Mouse (Mus musculus): ENCODE measurements around the gene Adamtsl5. TPM values are rescaled to one million over a fixed set of nuclear protein-coding genes. Genes with fewer than 3 reads are reported as not detected.
A peak's percentile ranks its signal among the peaks of the same experiment; 100 is the strongest.

Adamtsl5 gene
- polyA plus RNA-seq, 1 experiment from 2014 or later, result 0.09 TPM

DNA sequence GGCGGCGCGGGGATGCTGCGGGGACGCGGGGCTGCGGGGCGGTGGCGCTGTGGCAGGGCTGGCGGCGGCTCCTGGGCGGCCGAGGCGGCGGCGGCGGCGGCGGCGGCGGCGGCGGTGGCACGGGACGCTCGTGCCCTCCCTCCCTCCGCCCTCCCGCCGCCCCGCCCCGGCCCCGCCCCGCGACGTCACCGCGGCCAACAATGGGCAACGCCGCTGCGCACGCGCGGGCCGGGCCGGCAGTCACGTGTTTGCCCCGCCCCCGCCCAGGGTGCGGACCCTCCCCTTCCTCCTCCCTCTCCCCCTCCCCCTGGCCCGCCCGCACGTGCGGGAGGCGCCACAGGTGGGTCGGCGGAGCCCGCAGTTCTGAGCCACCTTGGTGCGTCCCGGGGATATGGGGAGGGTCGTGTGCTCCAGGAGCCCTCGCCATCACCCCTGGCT is 39.3 kb upstream of the Adamtsl5 start, which contains the start of gene Mex3d:
Mex3d (minus strand) TSS at position 138 of the 438 bp plus-strand sequence.
- Histone ChIP-seq H3K4me2 (ENCODE audit: low read depth, low read length) (peak within 1 kb of the TSS; percentile 99), H3K4me1 (ENCODE audit: control insufficient read depth, insufficient read depth, low read length) (peaks cover 29% of the 10 kb centered on the region), H3K36me3 (ENCODE audit: control insufficient read depth, insufficient read depth, low read length) (peaks cover 36% of the 10 kb centered on the region), H3K9me3 (ENCODE audit: control insufficient read depth, low read length) (no peaks in the 10 kb centered on the region), H3K9ac (replicated peaks; ENCODE audit: low read depth, low read length) (peak within 1 kb of the TSS; percentile 100), H3K4me3 (ENCODE audit: low read depth, low read length) (peak within 1 kb of the TSS; percentile 93), H3K27ac (ENCODE audit: low read depth, low read length) (peak within 1 kb of the TSS; percentile 97), H3K27me3 (ENCODE audit: control insufficient read depth, insufficient read depth, low read length) (peaks cover 2% of the 10 kb centered on the region; the same call in 1 of the 2 replicates)
- 0% methylated on average over 4 of the region's 61 CpGs for WGBS
- ATAC-seq (ENCODE audit: low read depth), result peak; percentile 29

DNA sequence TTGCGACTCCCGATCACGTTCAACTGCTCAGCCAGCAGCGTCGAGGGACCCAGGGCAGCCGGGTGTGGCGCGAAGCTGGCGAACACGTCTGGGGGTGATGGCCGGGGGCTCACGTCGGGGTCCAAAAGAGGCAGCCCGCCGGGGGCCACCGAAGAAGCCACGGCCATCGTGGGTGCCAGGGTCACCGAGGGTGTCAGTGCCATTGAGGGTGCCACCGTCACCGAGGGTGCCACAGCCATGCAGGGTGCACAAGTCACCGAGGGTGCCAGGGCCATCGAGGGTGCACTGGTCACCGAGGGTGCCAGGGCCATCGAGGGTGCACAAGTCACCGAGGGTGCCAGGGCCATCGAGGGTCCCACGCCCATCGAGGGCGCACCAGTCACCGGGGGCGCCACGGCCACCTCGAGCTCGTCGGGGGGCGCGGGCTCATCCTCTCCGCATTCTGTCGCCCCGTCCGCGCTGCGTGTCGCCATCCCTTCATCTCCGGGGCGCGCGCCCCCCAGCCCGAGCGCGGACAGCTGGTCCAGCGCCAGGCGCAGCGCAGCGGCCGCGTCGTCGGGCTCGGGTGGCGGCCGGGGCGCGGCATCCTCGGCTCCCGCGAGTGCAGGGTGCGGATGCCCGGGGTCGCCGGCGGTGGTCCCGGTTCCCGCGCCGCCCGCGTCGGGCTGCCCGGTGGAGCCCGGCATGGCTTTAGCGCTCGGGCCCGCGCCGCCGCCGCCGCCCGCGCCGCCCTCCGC is 38.7 kb upstream of the Adamtsl5 start:
- Histone ChIP-seq H3K4me3 (ENCODE audit: low read depth, low read length) (peak overlapping the region; percentile 93), H3K9ac (replicated peaks; ENCODE audit: low read depth, low read length) (peak overlapping the region; percentile 100), H3K27ac (ENCODE audit: low read depth, low read length) (peak overlapping the region; percentile 97), H3K9me3 (ENCODE audit: control insufficient read depth, low read length) (no peaks in the 10 kb centered on the region), H3K4me1 (ENCODE audit: control insufficient read depth, insufficient read depth, low read length) (peaks cover 29% of the 10 kb centered on the region), H3K27me3 (ENCODE audit: control insufficient read depth, insufficient read depth, low read length) (peaks cover 2% of the 10 kb centered on the region; the same call in 1 of the 2 replicates), H3K36me3 (ENCODE audit: control insufficient read depth, insufficient read depth, low read length) (peaks cover 36% of the 10 kb centered on the region), H3K4me2 (ENCODE audit: low read depth, low read length) (peak overlapping the region; percentile 99)
- WGBS, result under 1% methylated on average over 69 of the region's 94 CpGs
- 0 out of 2 replicates have a peak, but pooled peaks have one; percentile 2 for ATAC-seq (ENCODE audit: low read depth)

DNA sequence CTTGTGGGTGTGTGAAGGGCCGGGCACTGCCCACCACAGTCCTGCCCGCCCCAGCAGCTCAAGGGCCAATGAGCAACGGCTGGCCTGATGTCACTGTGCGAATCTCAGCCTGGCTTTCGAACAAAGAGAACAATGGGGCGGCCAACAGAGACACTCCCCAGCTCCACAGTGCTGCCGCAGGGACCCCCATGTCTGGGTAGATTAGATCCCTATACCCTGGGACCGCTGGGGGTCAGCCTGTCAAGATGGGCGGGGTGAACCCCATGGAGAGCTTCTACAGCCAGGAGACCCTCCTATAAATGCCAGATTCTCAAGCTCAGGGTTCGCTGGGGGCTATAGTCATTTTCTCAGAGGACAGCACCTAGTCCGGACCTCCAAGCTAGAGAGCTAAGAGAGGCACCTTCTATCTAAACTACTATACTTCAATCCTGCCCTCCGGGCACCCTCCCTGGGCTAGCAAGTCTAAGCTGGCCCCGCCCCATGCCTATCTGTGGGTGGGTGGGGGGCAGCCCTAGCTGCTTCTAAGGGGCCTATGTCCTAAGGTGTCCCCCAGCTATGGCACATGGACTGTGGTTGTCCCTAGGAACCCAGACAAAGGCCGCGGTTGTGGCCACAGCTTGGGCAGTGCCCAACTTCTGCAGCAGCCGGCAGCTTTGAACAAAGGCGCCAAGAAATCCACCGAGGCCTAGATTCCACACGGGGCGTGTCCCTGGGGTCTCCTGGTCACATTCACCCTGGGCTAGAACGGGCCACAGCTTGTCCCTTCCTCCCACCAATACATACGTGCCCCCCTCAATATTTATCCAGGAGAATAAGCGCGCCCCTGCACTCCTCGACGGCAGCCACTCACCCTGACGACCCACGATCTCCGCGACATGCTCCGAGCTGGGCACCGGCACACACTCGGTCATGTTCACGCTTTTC is 37.9 kb upstream of the Adamtsl5 start:
- Histone ChIP-seq H3K4me1 (ENCODE audit: control insufficient read depth, insufficient read depth, low read length) (peaks cover 31% of the 10 kb centered on the region), H3K27ac (ENCODE audit: low read depth, low read length) (peak overlapping the region; percentile 97), H3K36me3 (ENCODE audit: control insufficient read depth, insufficient read depth, low read length) (peaks cover 36% of the 10 kb centered on the region), H3K9me3 (ENCODE audit: control insufficient read depth, low read length) (no peaks in the 10 kb centered on the region), H3K27me3 (ENCODE audit: control insufficient read depth, insufficient read depth, low read length) (peaks cover 2% of the 10 kb centered on the region; the same call in 1 of the 2 replicates), H3K9ac (replicated peaks; ENCODE audit: low read depth, low read length) (peak overlapping the region; percentile 100), H3K4me2 (ENCODE audit: low read depth, low read length) (peak overlapping the region; percentile 99), H3K4me3 (ENCODE audit: low read depth, low read length) (peak overlapping the region; percentile 93)
- peak; percentile 68 for ATAC-seq (ENCODE audit: low read depth)
- WGBS, result under 1% methylated on average over 34 of the region's 34 CpGs

GRCm38 (mm10) chr10:80385310-80385709 is 37.1 kb upstream of the Adamtsl5 start:
- peaks cover 33% of the 10 kb centered on the region for H3K4me1 ChIP-seq (ENCODE audit: control insufficient read depth, insufficient read depth, low read length)
- WGBS, result 6% methylated on average over 7 of the region's 7 CpGs
- H3K4me2 ChIP-seq (ENCODE audit: low read depth, low read length), result peak overlapping the region; percentile 99
- H3K4me3 ChIP-seq (ENCODE audit: low read depth, low read length), result peak overlapping the region; percentile 93
- no peak for ATAC-seq (ENCODE audit: low read depth)
- peak overlapping the region; percentile 97 for H3K27ac ChIP-seq (ENCODE audit: low read depth, low read length)
- H3K9ac ChIP-seq (replicated peaks; ENCODE audit: low read depth, low read length), result peak overlapping the region; percentile 100
- H3K27me3 ChIP-seq (ENCODE audit: control insufficient read depth, insufficient read depth, low read length), result peaks cover 2% of the 10 kb centered on the region; the same call in 1 of the 2 replicates
- peaks cover 37% of the 10 kb centered on the region for H3K36me3 ChIP-seq (ENCODE audit: control insufficient read depth, insufficient read depth, low read length)
- H3K9me3 ChIP-seq (ENCODE audit: control insufficient read depth, low read length), result no peaks in the 10 kb centered on the region

- Histone ChIP-seq H3K27ac (ENCODE audit: low read depth, low read length) (peak overlapping the region; percentile 97), H3K27me3 (ENCODE audit: control insufficient read depth, insufficient read depth, low read length) (peaks cover 2% of the 10 kb centered on the region; the same call in 1 of the 2 replicates), H3K9me3 (ENCODE audit: control insufficient read depth, low read length) (no peaks in the 10 kb centered on the region), H3K4me2 (ENCODE audit: low read depth, low read length) (peak overlapping the region; percentile 99), H3K4me3 (ENCODE audit: low read depth, low read length) (peak overlapping the region; percentile 93), H3K4me1 (ENCODE audit: control insufficient read depth, insufficient read depth, low read length) (peaks cover 33% of the 10 kb centered on the region), H3K36me3 (ENCODE audit: control insufficient read depth, insufficient read depth, low read length) (peaks cover 42% of the 10 kb centered on the region), H3K9ac (replicated peaks; ENCODE audit: low read depth, low read length) (peak overlapping the region; percentile 100)
- ATAC-seq (ENCODE audit: low read depth), result no peak
- WGBS, result 54% methylated on average over 7 of the region's 7 CpGs
These were observed 36.5 kb upstream of the Adamtsl5 start for GRCm38 (mm10) chr10:80384709-80385108.

DNA sequence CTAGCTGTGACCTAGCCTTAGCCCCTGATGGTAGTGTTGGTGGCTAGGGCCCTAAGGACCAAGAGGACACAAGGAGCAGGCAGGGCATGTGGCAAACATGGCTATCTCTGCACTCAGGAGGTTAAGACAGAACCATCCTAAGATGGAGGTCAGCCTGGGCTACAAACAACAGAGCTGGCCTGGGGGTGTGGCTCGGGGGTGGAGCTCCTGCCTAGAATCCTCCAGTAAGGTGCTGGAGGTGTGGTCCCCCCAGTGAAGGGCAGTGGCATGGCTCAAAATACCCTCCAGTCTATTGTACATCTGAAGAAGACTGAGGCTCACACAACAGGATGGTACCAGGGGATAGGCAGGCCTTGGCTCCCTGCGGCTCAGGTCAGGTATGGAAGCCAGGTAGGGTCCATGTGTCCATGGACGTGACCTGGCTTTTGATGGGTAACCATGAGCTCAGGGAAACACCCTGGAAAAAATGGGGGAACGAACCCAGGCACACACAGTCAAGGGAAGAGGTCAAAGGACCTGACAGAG is 36.0 kb upstream of the Adamtsl5 start:
- Histone ChIP-seq H3K36me3 (ENCODE audit: control insufficient read depth, insufficient read depth, low read length) (peaks cover 47% of the 10 kb centered on the region), H3K4me3 (ENCODE audit: low read depth, low read length) (peak overlapping the region; percentile 93), H3K9me3 (ENCODE audit: control insufficient read depth, low read length) (no peaks in the 10 kb centered on the region), H3K27me3 (ENCODE audit: control insufficient read depth, insufficient read depth, low read length) (peaks cover 2% of the 10 kb centered on the region; the same call in 1 of the 2 replicates), H3K4me1 (ENCODE audit: control insufficient read depth, insufficient read depth, low read length) (peaks cover 33% of the 10 kb centered on the region), H3K4me2 (ENCODE audit: low read depth, low read length) (peak overlapping the region; percentile 99), H3K27ac (ENCODE audit: low read depth, low read length) (no peak overlapping the region), H3K9ac (replicated peaks; ENCODE audit: low read depth, low read length) (peak overlapping the region; percentile 100)
- ATAC-seq (ENCODE audit: low read depth), result no peak
- 89% methylated on average over 4 of the region's 4 CpGs for WGBS

- Histone ChIP-seq H3K9me3 (ENCODE audit: control insufficient read depth, low read length) (no peaks in the 10 kb centered on the region), H3K27ac (ENCODE audit: low read depth, low read length) (no peak overlapping the region), H3K4me1 (ENCODE audit: control insufficient read depth, insufficient read depth, low read length) (peaks cover 31% of the 10 kb centered on the region), H3K36me3 (ENCODE audit: control insufficient read depth, insufficient read depth, low read length) (peaks cover 48% of the 10 kb centered on the region), H3K4me3 (ENCODE audit: low read depth, low read length) (peak overlapping the region; percentile 93; the same call in 1 of the 2 replicates), H3K9ac (replicated peaks; ENCODE audit: low read depth, low read length) (peak overlapping the region; percentile 100), H3K4me2 (ENCODE audit: low read depth, low read length) (peak overlapping the region; percentile 99), H3K27me3 (ENCODE audit: control insufficient read depth, insufficient read depth, low read length) (peaks cover 2% of the 10 kb centered on the region; the same call in 1 of the 2 replicates)
- 58% methylated on average over 4 of the region's 4 CpGs for WGBS
- no peak for ATAC-seq (ENCODE audit: low read depth)
These were observed 35.2 kb upstream of the Adamtsl5 start for GRCm38 (mm10) chr10:80383431-80383830.

GRCm38 (mm10) chr10:80382641-80383365 is 34.6 kb upstream of the Adamtsl5 start:
- no peak for ATAC-seq (ENCODE audit: low read depth)
- H3K9ac ChIP-seq (replicated peaks; ENCODE audit: low read depth, low read length), result peak overlapping the region; percentile 100

More at GRCm38 (mm10) chr10:80382641-80383365, 34.6 kb upstream of the Adamtsl5 start:
- peaks cover 48% of the 10 kb centered on the region for H3K36me3 ChIP-seq (ENCODE audit: control insufficient read depth, insufficient read depth, low read length)
- H3K27me3 ChIP-seq (ENCODE audit: control insufficient read depth, insufficient read depth, low read length), result peaks cover 2% of the 10 kb centered on the region; the same call in 1 of the 2 replicates
- no peaks in the 10 kb centered on the region for H3K9me3 ChIP-seq (ENCODE audit: control insufficient read depth, low read length)
- peak overlapping the region; percentile 99 for H3K4me2 ChIP-seq (ENCODE audit: low read depth, low read length)
- no peak overlapping the region; the same call in 1 of the 2 replicates for H3K4me3 ChIP-seq (ENCODE audit: low read depth, low read length)
- WGBS, result 85% methylated on average over 7 of the region's 7 CpGs
- no peak overlapping the region for H3K27ac ChIP-seq (ENCODE audit: low read depth, low read length)
- peaks cover 25% of the 10 kb centered on the region for H3K4me1 ChIP-seq (ENCODE audit: control insufficient read depth, insufficient read depth, low read length)

Data from neural tube, embryonic 14.5 days (tissue).